Mouse (Mus musculus) ES-E14 (cell line): Measurements from ENCODE around the gene Tnnc2.

ENCODE experiments used
- CHD2 ChIP-seq: IDR thresholded peaks from 2 replicates; pipeline ENCODE4 v1.6.1; 2014; ENCODE audit warnings: mild to moderate bottlenecking, low read depth, low read length, inconsistent platforms
- HCFC1 ChIP-seq: IDR thresholded peaks from 2 replicates; pipeline ENCODE4 v1.6.1; 2012; ENCODE audit warnings: low read length, inconsistent platforms, borderline replicate concordance; ENCODE audit not compliant: insufficient read depth
- MAFK ChIP-seq: IDR thresholded peaks from 2 replicates; pipeline ENCODE4 v1.6.1; 2014; ENCODE audit warnings: mild to moderate bottlenecking, low read depth, low read length, inconsistent platforms; ENCODE audit not compliant: insufficient read depth

GRCm38 (mm10) chr2:164761971-164762370 lies 17.8 kb downstream of the Tnnc2 start:
- TF ChIP-seq HCFC1: no peak
- no peak for TF ChIP-seq CHD2
- TF ChIP-seq MAFK: no peak
